Mouse (Mus musculus) small intestine, adult 2 months (tissue): ENCODE results near the gene Rpl19.

Experiments
- CTCF ChIP-seq: fragments of 200-500 bp; IDR thresholded peaks from 2 replicates; pipeline ENCODE4 v1.5.1; 2012; ENCODE audit warnings: low read depth, mild to moderate bottlenecking, control low read depth, inconsistent platforms, low read length, moderate library complexity, mixed read lengths; ENCODE audit not compliant: insufficient replicate concordance, insufficient read length; ENCODE audit errors: extremely low read depth
- POLR2A ChIP-seq: fragments of 200-500 bp; IDR thresholded peaks from 2 replicates; pipeline ENCODE4 v1.6.1; 2012; ENCODE audit warnings: low read depth, mild to moderate bottlenecking, control low read depth, inconsistent platforms, low read length, moderate library complexity

- TF ChIP-seq CTCF (peak; percentile 82), POLR2A (no peak)
Observed at GRCm38 (mm10) chr11:98002627-98003026, 23.9 kb upstream of the Rpl19 start.
